Mouse (Mus musculus): ENCODE data around the gene Hoxb6. TPM values are rescaled to one million over a fixed set of nuclear protein-coding genes. Genes with fewer than 3 reads are reported as not detected.

Hoxb6 gene
- 10 to 100 TPM; 56.4 to 77.8 (median 59.5) TPM for total RNA-seq (2022)

DNA sequence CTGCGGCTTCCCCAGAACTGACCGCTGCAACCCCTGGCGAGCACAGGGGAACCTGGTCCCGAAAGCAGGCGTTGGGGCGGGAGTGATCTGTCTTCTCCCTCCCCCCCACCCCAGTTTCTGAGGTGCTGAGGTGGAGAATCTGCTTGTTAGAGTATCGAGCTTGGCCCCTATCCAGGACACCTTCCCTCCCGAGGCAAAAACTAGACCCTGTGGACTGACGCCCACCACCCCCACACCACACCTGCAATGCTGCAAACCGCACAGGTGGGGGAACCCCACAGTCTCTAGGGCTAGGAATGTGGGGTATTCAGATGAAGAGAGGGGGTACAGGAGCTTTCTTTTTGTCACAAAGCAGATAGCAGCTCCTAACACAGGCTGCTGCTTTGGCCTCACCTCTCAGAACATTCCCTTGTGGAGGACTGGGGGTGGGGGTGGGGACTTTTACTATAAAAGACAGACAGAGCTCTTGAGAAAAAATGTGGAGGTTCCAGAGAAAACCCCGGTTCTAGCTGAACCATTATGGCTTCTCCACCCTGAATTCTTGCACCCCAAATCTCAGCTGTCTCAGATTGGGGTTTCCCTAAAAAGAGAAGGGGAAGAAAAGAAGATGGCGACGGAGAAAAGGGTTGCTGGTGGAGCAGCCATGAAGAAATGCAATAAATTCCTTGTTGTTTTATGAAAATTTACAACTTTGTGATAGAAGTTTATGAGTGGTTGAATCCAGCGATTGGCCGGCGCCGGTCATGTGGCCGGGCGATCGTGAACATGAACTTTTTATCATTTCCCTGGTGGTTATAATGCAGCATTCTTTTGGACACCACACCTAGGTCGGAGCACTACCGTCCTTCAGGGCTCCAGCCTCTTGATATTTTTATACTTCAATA, at the start of gene Hoxb6:
Gene Hoxb6 (plus strand): TSS at position 796 of the 884 bp plus-strand sequence.
- peak; percentile 85 for DNase-seq

DNA sequence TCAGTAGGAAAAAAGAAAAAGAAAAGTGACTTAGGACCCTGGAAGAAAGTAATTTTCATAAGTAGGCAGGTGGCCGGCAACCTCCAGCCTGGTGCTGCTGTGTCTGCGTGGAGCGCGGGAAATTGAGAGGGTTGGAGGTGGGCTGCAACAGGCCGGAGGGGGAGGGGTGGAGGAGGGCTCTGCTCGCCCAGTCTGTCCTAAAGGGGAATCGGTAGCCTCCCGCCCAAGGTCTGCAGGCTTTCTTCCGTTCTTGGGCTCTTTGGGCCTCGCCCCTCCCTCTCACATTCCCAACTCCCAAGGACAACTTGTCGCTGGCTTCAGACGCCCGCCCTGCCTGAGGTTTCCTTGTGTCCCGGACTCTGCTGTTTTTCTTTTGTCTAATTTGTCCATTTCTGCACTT, 41.4 kb upstream of the Hoxb6 start:
- DNase-seq, result peak; percentile 68

DNA sequence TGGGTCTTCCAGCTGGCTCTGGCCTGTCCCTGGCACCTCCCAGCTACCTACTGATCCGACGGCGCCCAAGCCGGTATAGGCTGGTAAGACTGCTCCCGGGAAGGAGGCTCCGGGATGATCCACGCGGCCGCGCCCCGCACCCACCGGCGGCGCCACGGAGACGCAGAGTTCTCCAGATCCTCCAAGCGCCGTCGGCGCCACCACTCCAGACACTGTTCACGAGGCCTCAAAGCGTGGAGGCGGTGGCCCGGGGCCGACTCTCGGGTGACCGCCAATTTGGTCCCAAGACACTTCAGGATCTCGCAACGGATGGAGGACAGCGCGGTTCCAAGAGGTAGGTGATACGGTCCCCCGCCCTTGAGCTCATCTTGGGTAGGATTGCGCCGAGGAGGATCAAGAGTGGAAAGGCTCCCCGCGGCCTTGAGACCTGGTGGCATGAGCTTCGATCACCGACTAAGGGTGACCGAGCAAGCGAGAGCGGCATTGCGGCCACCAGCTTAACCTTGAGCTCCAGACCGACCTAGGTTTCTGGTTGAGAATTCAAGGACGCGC, 40.7 kb upstream of the Hoxb6 start:
- DNase-seq, result peak; percentile 42

DNA sequence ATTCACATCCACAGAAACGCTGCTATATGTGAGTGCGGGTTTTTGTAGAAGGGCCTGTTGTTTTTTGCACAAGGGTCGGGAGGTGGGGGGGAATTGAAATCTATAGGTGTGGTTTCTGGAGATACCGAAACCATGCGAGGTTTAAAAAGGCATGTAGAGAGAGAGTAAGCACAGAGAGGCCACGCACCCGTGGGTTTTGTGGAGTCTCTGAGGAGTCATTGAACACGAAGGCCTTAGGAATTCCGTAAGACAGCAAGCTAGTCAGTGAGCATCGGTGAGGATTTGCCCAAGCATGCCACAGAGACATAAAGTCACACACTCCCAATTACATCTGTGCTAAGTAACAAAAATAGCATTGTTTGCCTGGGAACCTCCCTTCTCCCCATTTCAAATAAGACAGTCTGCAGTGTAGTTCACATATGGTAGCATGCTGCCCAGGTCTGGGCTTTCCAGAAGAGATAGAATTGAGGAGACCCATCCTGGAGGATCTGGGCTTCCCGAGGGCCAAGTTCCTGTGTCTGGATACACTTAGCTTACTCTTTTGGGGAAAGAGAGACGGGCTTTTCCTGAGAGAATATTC, 39.6 kb upstream of the Hoxb6 start:
- DNase-seq, result no peak

DNA sequence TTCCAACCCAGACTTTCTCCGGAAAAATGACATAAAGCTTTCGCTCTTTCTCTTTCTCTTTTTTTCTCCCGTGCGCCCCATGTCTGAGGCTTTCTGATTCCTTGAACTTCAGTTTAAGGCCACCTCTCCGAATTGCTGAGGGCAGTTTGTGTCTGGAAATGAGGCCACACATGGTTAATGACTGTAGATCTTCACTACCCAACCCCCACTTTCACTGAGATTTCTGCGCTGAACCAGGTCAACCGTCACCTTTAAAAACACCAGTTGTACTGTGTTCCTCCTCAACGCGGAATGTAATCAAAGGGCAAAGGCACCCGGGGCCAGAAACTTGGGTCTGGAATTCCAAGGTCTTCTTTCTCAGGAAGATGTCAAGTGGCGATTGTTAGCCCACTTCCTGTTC, 38.1 kb upstream of the Hoxb6 start:
- DNase-seq, result no peak

DNA sequence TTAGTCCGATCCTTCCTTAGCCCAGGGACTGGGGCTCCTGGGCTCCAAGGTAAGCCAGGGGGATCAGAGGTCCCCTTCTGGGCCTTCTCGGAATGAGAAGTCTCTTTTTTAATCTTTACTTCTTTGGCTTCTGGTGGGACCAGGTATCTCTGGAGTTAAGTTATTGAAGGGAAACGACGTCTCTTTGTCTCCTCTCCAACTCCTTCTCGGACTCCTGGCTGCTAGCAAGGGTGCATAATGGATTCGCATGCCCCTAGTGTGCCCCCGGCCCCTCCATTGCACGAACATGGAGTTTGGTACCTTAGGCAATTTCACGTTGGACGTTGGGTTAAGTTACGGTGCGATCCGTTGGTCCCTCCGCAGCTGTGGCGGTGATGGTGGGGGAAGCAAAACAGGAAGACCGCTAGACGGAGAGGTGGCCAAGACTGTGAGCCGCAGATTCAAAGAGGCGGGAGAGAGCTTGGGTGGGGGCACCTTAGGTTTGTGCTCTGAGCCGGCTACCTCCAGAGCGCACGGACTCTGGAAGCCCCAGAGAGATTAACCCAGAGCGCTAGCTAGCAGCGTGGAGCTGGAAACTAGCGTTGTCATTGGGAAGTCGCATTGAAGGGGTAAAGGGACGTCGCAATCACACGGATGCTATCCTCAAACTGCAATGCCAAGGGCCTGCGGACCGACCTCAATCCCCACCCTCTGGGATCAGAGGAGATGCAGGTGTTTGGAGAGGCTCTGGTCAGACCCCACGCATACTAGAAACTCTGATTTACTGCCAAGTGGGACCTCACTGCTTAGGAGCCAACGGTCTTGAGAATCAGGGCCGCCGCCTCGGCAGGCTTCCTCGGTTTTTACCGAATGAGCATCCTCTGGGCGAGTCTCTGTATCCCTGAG, 36.9 kb upstream of the Hoxb6 start:
- no peak for DNase-seq

DNA sequence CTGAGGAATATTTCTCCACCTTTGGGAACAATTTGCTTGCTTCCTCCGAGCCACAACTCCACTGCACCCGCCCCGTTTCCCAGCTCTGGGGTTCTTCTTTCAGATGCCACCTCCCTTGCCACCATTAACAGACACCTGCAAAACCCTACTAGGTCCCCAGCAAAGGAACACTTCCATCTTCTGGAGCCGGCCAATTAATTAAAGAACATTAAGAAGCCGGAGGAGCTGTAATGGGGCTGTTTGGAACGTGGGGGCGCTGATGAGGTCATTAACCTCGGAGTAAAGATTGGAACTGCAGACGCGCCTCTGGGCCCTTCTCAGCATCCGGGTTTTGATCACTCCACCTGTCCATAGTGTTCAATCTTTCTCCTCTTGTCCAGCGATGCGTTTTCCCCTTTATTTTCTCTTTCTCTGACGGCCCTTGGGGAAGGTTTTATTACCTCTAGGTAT, 36.3 kb upstream of the Hoxb6 start:
- no peak for DNase-seq

DNA sequence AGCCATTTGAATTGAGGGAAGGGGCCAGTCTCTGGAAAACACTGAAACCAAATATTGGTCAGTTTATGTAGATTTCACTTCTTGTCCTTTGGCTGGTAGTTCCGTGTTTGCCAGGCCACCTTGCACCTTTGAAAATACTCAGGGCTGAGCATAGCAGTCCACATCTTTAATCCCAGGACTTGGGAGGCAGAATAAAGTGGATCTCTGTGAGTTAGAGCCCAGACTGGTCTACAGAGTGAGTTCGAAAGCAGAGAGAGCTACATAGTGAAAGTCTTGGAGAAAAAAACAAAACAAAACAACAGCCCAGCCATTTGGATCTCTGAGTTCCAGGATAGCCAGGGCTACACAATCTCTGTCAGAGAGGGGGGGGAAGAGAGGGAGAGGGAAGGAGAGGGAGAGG, 35.1 kb upstream of the Hoxb6 start:
- DNase-seq, result no peak

DNA sequence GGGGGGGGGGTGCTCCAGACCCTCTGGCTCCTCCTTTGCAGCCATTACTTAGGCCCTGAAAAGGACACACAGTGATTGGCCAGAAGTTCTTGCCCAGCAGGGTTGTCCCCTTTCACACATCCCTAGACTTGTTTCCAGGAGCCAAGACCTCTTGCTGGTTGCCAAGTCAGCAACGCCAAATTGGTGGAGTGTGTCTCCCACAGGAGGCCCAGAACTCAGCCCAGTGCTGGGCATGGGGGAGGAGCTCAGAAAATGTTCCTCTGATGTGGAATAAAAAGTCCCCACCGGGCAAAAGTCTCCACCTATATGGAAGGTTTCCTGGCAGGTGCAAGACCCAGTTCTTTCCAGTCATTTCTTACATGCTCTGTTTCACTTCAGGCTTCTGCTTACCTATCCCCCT, 33.2 kb upstream of the Hoxb6 start:
- no peak for DNase-seq

DNA sequence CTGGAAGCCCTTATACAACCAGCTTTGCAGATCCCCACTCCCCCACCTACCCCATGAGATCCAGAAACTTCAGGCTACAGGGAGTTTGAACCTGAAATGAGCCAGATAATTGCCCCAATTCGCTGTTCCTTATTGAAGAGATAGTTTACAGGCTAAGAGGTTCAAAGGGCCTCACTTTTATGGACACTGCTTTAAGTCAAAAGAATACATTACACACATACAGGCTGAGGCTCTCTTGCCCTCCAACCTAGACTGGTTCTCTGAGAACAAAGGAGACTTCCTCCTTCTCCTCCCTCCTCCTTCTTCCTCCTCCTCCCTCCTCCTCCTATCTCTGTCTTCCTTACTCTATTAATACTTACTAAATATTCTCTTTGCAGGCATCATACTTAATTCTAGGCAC, 32.8 kb upstream of the Hoxb6 start:
- DNase-seq, result no peak

DNA sequence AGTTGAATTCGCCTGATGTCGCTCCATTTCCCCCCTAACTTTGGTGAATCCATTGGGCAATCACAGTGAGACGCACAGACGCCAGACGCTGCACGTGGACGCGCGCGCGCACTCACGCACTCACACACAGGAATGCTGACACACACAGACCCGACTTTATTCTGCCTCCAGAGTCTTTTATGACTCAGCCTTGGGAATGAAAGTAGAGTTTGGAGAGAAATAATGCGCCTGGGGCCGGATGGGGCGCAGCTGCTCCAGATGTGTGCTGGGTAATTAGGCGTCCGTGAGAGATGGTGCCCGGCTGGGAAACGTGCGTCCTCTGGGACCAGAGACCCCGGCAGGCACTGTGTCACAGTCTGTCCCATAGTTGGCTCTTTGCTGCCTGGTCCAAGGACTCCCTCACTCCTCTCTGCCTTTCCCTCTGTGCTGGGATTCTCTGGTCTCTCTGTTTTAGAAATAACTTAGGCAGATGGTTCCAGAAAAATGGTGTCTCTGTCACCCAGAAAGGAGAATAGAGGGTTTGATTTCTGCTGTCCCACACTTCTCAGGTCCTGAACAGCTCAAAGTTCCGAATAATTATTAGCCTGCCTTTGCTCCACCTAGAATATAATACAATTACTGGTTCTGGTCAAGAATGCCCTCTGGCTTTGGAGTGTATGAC, 31.8 kb upstream of the Hoxb6 start:
- peak; percentile 89 for DNase-seq

DNA sequence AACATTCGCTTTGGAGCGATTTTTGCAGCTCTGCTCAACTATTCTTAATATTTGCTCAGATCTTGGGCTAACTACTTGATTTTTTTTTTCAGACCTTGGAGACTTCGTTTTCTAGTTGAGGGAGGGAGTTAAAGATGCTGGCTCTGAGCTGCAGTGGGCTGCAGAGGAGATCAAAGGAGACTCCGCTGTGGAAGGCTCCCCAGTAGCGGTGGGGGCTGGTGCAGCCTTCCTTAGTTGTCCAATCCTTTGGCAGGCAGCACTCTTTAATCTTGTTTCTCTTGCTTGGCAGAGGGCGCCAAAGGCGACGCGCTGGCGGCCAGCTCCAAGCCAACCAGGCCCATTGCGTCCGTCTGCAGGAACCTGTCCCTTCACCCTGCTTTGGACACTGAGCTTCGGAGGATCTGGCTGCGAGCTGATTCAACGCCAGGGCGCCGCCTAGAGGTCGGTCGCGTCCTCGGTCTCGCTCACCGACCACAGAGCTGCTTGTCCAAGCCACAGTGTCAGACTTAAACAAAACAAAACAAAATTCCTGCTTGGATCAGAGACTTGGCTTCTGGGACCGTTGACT, 30.9 kb upstream of the Hoxb6 start:
- DNase-seq, result peak; percentile 91

DNA sequence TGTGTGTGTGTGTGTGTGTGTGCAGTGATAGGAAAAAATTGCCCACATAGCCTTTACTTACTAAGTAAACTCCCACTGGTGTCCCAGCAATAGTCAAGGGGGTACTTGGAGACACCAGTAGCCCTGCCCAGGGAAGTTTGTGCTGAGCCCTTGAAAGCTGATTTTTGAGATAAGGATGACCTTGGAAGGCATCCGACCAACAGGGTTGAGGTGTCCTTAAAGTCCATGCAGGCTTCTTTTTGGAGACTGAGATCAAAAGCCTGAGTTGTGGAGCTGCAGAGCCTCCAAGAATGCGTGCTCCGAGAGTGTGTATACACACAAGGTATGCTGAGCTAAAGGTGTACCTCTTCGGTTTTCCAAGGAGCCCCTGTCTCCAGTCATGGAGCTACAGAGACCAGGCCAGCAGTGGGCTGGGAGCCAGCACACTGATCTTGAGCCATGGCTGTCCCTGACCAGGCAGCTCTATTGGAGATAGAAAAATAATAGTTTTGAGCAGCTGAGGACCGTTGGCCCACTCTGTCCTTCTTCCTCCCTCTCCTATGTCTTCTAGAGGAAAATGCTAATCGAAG, 29.9 kb upstream of the Hoxb6 start:
- no peak for DNase-seq

DNA sequence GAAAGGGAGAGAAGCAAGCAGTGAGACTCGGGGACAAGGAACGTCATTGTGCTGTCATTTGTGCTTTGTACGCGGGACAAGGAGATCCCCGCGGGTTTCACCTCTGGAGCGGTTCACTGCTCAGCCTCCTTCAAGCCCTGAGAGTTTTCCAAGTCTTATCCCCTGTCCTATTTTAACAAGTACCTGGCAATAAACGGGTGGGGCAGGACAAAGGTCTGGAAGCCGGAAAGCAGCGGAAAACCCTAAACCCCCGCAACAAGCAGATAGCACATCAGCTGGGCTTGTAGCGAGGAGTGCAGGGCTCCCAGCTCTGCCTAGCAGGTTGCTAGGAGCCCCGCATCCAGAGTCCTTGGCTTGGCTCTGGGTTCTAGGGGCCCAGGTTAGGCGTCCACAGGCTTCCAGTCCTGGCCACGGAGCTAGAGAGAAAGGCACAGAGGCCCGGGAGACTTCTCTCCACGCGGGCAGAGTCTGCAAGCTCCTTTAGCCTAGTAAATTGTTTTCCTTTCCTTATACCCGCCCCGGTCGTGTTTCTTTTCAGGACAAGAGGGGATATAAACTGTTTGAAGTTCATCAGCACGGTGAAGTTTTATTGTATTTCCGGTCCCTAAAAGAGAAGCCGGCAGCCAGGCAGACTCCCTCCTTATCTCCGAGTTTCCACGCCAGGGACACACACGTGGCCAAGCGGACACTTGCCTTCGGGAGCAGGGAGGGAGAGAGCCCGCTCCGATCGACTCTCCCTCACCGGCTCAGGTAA, 28.5 kb upstream of the Hoxb6 start:
- peak; percentile 21 for DNase-seq

DNA sequence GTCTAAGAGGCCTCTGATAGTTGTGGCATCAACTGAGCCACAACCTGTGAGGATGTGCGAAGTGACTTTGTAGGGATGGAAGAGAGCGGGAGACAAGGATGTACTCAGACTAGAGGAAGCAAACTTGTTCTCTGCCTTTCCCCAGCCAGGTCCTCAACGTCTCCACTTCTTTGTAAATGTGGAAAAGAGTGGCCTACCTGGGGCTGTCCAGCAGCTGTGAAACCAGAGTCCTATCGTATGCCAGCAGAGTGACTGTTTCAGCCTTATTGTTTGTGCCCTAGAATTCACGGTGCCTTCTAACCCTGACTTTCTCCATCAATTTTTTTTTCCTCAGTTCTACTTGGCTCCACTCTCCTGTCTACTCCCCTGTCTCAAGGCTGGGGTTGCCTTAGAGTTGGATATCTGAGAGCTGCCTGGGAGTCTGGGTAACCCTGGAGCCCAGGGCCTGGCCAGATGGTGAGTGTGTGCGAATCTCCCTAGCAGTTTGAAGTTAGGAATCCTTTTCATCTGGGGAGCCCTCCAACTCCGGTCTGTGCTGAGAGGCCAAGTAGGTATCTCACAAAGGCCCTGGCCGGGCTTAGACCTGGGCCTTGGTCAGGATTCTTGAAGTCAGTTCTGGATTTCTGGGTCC, 27.8 kb upstream of the Hoxb6 start:
- DNase-seq, result peak; percentile 23

DNA sequence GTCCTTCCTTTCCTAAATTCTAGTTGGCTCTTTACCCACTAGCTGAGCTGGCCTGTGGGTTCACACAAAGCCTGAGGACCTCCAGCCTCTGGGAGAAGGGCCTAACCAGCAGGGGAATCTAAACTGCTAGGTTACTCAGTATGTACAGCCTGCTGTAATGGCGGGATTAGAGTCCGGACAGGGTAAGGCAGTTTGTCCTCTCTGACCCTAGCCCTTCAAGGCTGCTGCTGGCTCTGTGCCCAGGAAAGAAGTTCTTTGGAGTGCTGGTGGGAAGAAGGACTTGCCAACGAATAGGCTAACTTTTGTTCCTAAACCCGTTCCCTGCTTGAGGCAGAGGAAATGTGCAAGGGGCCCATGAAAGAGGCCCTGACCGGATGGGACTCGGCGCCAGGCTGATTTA, 26.3 kb upstream of the Hoxb6 start:
- peak; percentile 83 for DNase-seq

DNA sequence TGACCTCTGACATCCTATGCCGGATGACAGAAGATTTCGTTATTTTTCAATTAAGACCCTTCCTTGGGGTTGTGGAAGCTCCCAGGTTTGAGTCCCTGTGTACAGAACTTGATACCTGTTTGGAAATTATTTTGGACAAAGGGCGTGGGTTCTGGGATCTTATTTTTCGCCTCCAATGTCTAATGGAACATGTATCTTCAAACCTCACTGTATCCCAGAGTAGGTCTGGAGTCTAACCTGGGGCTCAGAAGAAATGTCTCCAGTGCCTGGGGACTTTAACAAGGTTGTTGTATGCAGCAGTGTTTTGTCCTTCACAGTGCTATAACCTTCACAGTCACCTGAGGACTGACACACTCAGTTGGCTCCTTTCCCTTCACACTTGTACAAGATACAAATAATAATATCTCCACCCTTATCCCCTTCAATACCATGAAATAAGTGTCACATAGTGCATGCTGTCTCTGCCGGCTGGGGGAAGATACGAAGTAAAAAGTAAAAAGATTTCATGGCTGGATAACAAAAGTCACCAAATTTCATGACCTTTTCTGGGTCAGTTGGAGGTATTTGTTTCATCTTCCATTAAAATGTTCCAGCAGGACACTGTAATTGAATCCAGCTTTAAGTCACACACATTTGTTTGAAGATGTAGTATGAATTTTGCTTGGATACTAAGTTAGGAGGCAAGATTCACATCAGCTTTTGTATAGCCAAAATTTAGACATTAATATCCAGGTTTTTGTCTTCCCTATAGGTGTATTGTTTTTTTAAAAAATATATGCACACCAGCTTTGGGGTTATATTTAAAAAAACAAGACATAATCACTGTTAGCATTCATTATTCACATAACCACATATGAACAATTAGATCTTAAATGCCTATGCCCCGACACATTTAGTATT, 25.0 kb upstream of the Hoxb6 start:
- DNase-seq, result no peak

DNA sequence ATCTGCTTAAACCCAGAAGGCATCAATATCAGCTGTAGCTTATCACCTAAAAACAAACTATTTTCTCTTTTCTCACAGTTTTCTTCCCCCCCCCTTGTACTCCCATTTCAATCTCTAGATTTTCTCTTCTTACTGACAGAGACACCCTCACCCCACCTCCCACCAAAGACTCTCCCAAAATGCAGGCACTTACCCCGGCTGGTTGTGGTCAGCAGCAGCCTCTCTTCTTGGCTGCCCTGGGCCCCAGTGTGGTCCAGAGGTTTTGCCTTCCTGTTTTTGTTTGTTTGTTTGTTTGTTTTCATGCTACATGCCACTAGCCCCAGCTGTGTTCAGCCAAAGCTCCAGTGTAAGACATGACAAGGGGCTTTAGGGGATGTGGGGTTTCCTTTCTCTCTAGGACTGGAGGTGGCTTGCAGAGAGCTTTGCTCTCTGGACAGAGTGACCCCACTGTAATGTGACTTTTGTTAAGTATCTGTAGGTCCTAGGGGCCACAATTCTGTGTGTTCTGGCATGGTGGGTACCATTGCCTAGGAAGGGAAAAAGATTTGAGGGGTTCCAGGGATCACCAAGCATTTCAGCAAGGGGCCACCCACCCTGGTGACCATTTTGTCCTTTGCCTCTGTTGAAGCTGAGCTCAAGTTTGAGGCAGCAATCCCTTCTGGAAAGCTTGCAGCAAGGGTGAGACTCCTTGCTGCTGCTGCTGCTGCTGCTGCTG, 24.1 kb upstream of the Hoxb6 start:
- DNase-seq, result no peak

Data from adrenal gland, adult 8-10 months (tissue).